Mouse (Mus musculus) cerebellum, adult 2 months (tissue): ENCODE results near the gene Mgat2.

ENCODE experiments used
- CTCF ChIP-seq: fragments of 200-500 bp; IDR thresholded peaks from 2 replicates; pipeline ENCODE4 v1.5.1; 2011; ENCODE audit warnings: low read depth, mild to moderate bottlenecking, control low read depth, low read length, moderate library complexity, borderline replicate concordance; ENCODE audit not compliant: insufficient read depth
- POLR2A ChIP-seq: fragments of 200-500 bp; IDR thresholded peaks from 2 replicates; pipeline ENCODE4 v1.6.1; 2011; ENCODE audit warnings: low read length, control low read depth, borderline replicate concordance; ENCODE audit not compliant: insufficient read depth

- TF ChIP-seq CTCF (no peak), POLR2A (no peak)
These were observed 27.5 kb upstream of the Mgat2 start for GRCm38 (mm10) chr12:69156436-69156835.
